Mouse (Mus musculus) G1E (cell line): ENCODE measurements at regions not wholly inside any gene's neighbourhood (a gene's known extent, or its start where the extent isn't known, plus 50 kb on each side); places are given as distances from the start of the nearest gene placed in this dataset.

ENCODE experiments used
- CTCF ChIP-seq: IDR thresholded peaks from 2 replicates; pipeline ENCODE4 v1.5.1; 2012; ENCODE audit warnings: low read depth, low read length, inconsistent platforms, mixed read lengths
- GATA1 ChIP-seq: IDR thresholded peaks from 2 replicates; pipeline ENCODE4 v1.6.1; 2012; ENCODE audit warnings: borderline replicate concordance, low read length, inconsistent platforms, mixed read lengths

GRCm38 (mm10) chr5:75387886-75388454 lies 186.7 kb upstream of the Kit start:
- TF ChIP-seq CTCF (no peak), GATA1 (no peak)
